Mouse (Mus musculus) forebrain, embryonic 14.5 days (tissue): ENCODE results near the gene Adgrg3. TPM values are rescaled to one million over a fixed set of nuclear protein-coding genes. Genes with fewer than 3 reads are reported as not detected.

ENCODE experiments used
- ATAC-seq: fragments of 200-750 bp; cut with Nextera tagmentation; 2 replicates; pipeline ENCODE4 v1.8.0; 2017; ENCODE audit warnings: mild to moderate bottlenecking, moderate library complexity
- DNase-seq: peaks from one replicate; pipeline ENCODE4 v3.0.0-alpha.2; 2015; ENCODE audit warnings: low spot score
- H3K27ac ChIP-seq: fragments of 300-500 bp; sonication (generic); 2 replicates; pipeline ENCODE4 v1.5.1; 2014; ENCODE audit warnings: low read depth, mild to moderate bottlenecking, control low read depth, low read length, moderate library complexity
- H3K27me3 ChIP-seq: fragments of 300-500 bp; sonication (generic); replicated peaks from 2 replicates; pipeline ENCODE4 v1.6.1; 2014; ENCODE audit warnings: low read length, control low read depth, mixed read lengths; ENCODE audit not compliant: control insufficient read depth, insufficient read depth
- H3K36me3 ChIP-seq: fragments of 300-500 bp; sonication (generic); 2 replicates; pipeline ENCODE4 v1.6.1; 2014; ENCODE audit warnings: low read length, control low read depth; ENCODE audit not compliant: control insufficient read depth, insufficient read depth
- H3K4me1 ChIP-seq: fragments of 300-500 bp; sonication (generic); 2 replicates; pipeline ENCODE4 v1.6.1; 2014; ENCODE audit warnings: antibody characterized with exemption, low read length, control low read depth; ENCODE audit not compliant: control insufficient read depth, insufficient read depth
- H3K4me2 ChIP-seq: fragments of 300-500 bp; sonication (generic); 2 replicates; pipeline ENCODE4 v1.6.1; 2014; ENCODE audit warnings: mild to moderate bottlenecking, control low read depth, low read length
- H3K4me3 ChIP-seq: fragments of 300-500 bp; sonication (generic); 2 replicates; pipeline ENCODE4 v1.5.1; 2014; ENCODE audit warnings: low read depth, low read length, control low read depth
- H3K9ac ChIP-seq: fragments of 300-500 bp; sonication (generic); 2 replicates; pipeline ENCODE4 v1.6.1; 2014; ENCODE audit warnings: mild to moderate bottlenecking, low read length, control low read depth, moderate library complexity
- H3K9me3 ChIP-seq: fragments of 300-500 bp; sonication (generic); replicated peaks from 2 replicates; pipeline ENCODE4 v1.6.1; 2016; ENCODE audit warnings: low read length, control low read depth, mixed read lengths; ENCODE audit not compliant: control insufficient read depth
- WGBS: fragments of 180-500 bp; shearing (Covaris S2); extraction: QIAGEN DNeasy Blood & Tissue Kit; methylation state at CpG from one replicate; pipeline ENCODE4 v1.1.7; 2014; 5-methylcytosine and 5-hydroxymethylcytosine counted together
- polyA plus RNA-seq: library from polyadenylated mRNA; unstranded; fragments of >200 nt; fragmentation: Nextera tagmentation; extraction: Ambion mirVana; gene quantifications from 2 replicates; pipeline ENCODE4 v1.2.1, GENCODE M21; 2014

Gene Adgrg3
- polyA plus RNA-seq, 1 experiment from 2014 or later = 1.2 TPM

DNA sequence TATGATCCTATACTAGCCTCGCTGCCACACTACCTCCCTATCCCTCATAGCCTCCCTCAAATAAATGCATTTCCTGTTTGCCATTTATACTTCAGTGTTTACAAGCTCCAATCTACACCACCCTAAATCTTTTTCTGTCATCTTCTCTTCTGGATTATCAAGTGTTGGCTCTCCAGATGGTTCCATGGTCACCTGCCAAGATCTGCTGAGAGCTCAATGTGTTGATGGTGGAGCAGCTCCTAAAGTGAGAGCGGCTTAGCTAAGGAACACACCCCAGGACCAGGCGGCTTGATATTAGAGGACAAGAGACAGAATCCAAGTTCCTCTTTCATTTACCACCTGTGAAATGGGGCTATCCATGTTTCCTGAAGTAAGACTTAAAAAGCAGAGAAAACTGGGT lies 60.6 kb downstream of the Adgrg3 start:
- Histone ChIP-seq H3K36me3 (peaks cover 3% of the 10 kb centered on the region; the same call in 1 of the 2 replicates), H3K4me2 (no peak overlapping the region), H3K27me3 (no peaks in the 10 kb centered on the region), H3K4me3 (no peak overlapping the region), H3K9ac (no peak overlapping the region), H3K9me3 (no peaks in the 10 kb centered on the region), H3K4me1 (peaks cover 10% of the 10 kb centered on the region), H3K27ac (no peak overlapping the region)
- 84% methylated on average over 3 of the region's 3 CpGs for WGBS
- DNase-seq (no peak), ATAC-seq (no peak)

DNA sequence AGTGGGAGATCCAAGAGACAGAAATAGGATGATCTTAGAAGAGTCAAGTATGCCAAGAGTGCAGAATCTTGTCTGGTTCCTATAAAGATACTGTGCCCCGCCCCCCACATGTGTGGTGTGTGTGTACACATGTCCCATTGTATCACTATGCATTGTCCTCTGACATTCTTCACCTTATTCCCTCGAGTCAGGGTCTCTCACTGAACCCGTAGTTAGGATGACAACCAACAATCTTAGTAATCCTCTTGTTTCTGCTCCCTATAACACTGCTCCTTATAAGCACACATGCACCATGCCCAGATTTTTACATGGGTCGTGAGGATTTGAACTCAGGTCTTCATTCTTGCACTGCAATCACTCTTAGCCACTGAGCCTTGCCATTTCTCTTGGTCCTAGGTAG lies 61.8 kb downstream of the Adgrg3 start:
- Histone ChIP-seq H3K4me1 (peaks cover 10% of the 10 kb centered on the region), H3K27ac (no peak overlapping the region), H3K4me3 (no peak overlapping the region), H3K4me2 (no peak overlapping the region), H3K36me3 (peaks cover 11% of the 10 kb centered on the region), H3K27me3 (no peaks in the 10 kb centered on the region), H3K9ac (no peak overlapping the region), H3K9me3 (no peaks in the 10 kb centered on the region)
- 91% methylated on average over 4 of the region's 4 CpGs for WGBS
- ATAC-seq (no peak), DNase-seq (no peak)

DNA sequence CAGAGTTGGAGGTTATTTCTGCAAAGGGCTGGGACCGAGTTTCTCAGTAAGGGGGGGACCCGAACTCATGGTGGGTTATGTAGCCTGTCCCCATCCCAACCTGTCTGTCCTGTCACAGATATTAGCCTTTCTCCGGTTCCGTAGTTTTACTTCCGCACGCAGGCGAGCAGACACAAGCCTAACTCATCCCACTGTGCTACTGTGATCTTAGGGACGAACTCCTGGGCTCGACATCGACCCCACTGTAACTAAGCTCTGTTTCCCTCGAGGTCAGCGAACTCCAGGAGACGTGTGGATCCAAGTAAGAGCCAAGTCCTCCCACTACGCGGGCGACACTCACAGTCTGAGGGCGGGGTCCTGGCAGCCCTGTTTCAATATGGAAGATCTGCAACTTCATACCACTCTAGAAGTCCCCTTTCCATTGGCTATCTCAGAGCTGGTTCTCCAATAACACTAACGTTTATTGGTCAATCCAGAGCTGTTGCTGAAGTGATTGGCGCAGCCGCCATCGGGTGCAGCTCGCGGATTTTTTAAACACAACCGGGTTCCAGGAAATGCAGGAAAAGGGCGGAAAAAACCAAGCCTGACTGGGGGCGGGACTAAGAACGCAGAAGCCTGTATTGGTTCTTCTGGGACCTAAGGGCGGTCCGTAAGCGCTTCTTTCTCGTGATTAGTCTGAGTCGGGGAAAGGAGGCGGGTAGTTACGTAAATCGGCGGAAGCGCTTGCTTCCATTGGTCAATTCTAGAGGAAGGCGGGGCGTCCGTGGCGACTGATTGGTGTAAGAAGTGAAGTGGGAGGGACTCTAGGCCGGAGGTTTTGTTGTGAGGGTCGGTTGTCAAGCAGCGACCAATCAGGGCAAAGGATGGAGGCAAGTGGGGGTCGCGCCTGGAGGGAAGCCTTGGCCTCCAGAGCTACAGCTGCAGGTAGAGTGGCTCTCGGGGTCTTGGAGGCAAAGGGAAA lies 63.2 kb downstream of the Adgrg3 start, which contains the start of gene Katnb1:
Gene Katnb1, plus strand, starts transcription at position 806 of the 961 bp plus-strand sequence.
- peak; percentile 98 for ATAC-seq
- H3K36me3 ChIP-seq = peaks cover 23% of the 10 kb centered on the region
- H3K9me3 ChIP-seq = no peaks in the 10 kb centered on the region
- H3K4me2 ChIP-seq = peak within 1 kb of the TSS; percentile 64
- peak; percentile 100 for DNase-seq
- peak within 1 kb of the TSS; percentile 84 for H3K9ac ChIP-seq
- H3K4me1 ChIP-seq = peaks cover 10% of the 10 kb centered on the region
- H3K27ac ChIP-seq = peak within 1 kb of the TSS; percentile 41; the same call in 1 of the 2 replicates
- no peaks in the 10 kb centered on the region for H3K27me3 ChIP-seq
- under 1% methylated on average over 47 of the region's 47 CpGs for WGBS
- H3K4me3 ChIP-seq = peak within 1 kb of the TSS; percentile 82

DNA sequence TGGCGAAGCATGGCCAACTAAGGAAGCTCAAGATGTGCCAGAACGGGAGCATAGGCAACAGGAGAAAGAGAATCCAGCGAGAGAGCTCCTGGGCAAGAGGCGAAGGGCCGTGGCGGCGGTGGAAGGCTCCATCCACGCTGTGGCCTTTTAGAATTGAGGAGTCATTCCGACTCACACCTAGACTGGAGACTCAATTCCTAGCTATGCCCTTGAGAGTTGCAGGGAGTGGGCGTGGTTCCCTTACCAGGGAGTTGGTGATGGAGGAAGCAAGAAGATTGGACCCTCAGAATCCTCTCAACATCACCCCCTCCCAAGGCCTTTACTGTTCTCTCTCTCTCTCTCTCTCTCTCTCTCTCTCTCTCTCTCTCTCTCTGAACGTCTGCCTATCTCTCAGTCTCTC lies 64.2 kb downstream of the Adgrg3 start:
- Histone ChIP-seq H3K9me3 (no peaks in the 10 kb centered on the region), H3K27me3 (no peaks in the 10 kb centered on the region), H3K4me2 (peak overlapping the region; percentile 64), H3K36me3 (peaks cover 23% of the 10 kb centered on the region), H3K4me1 (peaks cover 10% of the 10 kb centered on the region), H3K27ac (no peak overlapping the region), H3K9ac (peak overlapping the region; percentile 84), H3K4me3 (peak overlapping the region; percentile 82)
- DNase-seq = no peak
- no peak for ATAC-seq
- 6% methylated on average over 11 of the region's 11 CpGs for WGBS

DNA sequence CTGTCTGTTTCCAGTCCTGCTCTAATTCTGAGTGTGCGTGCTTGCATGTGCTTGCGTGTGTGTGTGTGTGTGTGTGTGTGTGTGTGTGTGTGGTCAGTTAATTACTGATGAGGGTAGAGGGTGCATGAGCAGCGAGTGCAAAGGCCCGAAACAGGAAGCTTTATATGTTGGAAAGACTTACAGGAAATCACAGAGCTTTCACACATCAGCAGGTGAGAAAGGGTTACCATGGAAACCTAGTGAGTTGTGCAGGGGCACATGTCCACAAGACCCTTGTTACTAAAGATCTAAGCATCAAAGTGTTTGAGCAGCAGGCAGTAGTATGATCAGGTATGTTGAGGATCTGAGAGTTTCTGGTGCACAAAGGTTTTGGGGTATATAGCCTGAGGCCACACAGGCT lies 66.8 kb downstream of the Adgrg3 start:
- Histone ChIP-seq H3K9ac (no peak overlapping the region), H3K4me1 (peaks cover 10% of the 10 kb centered on the region), H3K9me3 (no peaks in the 10 kb centered on the region), H3K27me3 (no peaks in the 10 kb centered on the region), H3K36me3 (peaks cover 47% of the 10 kb centered on the region), H3K4me2 (no peak overlapping the region), H3K4me3 (no peak overlapping the region), H3K27ac (no peak overlapping the region)
- no peak for DNase-seq
- ATAC-seq = no peak
- 91% methylated on average over 4 of the region's 4 CpGs for WGBS

DNA sequence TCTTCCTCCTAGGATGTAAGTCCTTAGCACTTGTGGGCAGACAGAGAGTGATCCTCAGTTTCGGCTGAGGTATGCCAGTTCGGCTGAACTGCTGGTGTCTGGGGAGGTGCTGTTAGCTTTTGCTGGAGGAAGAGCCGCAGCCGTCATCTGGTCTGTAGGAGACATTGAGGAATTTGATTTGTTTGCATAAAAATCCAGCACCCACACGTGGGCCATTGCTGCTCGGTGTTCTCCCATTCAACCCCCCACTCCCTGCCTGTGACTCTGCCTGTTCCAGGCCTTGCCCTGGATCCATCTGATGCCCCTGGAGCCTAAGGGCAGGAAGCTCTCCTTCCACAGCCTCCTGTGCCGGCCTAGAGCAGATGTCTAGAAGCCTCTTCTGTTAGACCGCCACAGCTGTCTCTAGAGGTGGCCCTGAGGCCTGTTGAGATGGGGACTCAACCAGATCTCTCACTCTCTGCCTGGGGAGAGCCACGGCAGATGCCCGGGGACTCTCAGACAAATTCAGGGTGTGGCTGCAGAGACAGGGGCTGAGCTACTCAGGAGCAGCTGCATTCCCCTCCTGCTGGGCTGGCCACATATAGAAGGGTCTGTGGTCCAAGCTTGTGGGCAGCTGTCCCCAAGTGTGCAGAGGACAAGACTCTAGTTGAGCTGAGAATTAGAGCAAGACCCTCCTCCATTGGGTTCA lies 67.4 kb downstream of the Adgrg3 start:
- H3K4me2 ChIP-seq = no peak overlapping the region
- H3K9ac ChIP-seq = no peak overlapping the region
- H3K9me3 ChIP-seq = no peaks in the 10 kb centered on the region
- no peaks in the 10 kb centered on the region for H3K27me3 ChIP-seq
- H3K4me3 ChIP-seq = no peak overlapping the region
- WGBS = 86% methylated on average over 10 of the region's 10 CpGs
- no peak for DNase-seq
- 0 out of 2 replicates have a peak overlapping the region, but pooled peaks have one; percentile 9 for H3K27ac ChIP-seq
- peaks cover 53% of the 10 kb centered on the region for H3K36me3 ChIP-seq
- H3K4me1 ChIP-seq = peaks cover 10% of the 10 kb centered on the region
- ATAC-seq = no peak

DNA sequence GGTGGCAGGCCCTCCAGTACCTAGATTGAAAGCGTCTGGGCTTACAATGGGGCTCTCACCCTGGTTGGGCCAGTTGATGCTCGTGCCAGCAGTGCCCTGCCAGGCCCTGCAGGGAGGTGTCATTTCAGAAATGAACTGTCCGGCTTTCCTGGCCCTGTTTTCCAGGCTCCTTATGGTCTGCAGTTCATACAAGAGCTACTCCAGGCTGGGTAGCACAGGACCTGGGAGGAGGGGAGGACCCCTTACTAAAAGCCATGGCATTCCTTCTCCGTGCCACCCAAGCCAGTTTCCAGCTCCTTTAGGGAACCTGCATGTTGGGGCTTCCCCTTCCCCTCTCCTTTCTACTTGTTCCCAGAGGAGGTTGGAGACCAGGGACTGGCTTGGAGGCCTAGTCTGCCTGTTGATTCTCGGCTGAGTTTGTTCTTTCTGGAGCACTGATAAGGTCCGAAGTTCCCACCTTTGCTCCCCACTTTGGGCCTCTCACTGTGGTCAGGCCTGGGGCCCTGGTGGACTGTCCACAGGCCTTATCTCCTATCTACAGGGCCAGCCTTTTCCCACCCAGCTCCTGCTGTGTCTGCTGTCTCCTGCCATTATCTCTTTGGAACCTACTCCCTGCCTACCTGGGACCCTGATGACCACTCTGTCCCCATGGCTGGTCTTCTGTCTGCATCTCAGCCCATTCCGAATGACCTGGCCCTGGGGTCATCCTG lies 68.1 kb downstream of the Adgrg3 start:
- peaks cover 60% of the 10 kb centered on the region for H3K36me3 ChIP-seq
- H3K9ac ChIP-seq = no peak overlapping the region
- no peaks in the 10 kb centered on the region for H3K27me3 ChIP-seq
- peaks cover 10% of the 10 kb centered on the region for H3K4me1 ChIP-seq
- no peaks in the 10 kb centered on the region for H3K9me3 ChIP-seq
- H3K4me2 ChIP-seq = no peak overlapping the region
- H3K4me3 ChIP-seq = no peak overlapping the region
- no peak overlapping the region for H3K27ac ChIP-seq
- WGBS = 91% methylated on average over 7 of the region's 7 CpGs
- ATAC-seq = no peak
- no peak for DNase-seq

DNA sequence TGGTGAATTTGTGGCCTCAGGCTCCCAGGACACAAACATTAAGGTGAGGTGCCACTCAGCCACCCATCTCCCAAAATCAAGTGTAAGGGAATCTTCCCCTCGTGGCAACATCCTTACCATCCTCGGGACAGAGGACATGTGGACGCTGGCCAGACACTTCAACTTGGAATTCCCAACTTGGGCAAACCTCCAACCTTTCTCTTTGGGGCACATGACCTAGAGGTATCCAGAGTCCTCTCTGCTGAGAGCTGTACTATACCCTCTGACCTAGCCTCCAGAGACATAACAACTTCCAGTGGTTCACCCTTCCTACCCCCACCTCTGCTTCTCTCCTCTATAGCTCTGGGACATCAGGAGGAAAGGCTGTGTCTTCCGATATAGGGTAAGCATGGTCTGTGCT lies 76.1 kb downstream of the Adgrg3 start:
- 90% methylated on average over 4 of the region's 4 CpGs for WGBS
- ATAC-seq = no peak

More for the DNA sequence above, 76.1 kb downstream of the Adgrg3 start:
- Histone ChIP-seq H3K9ac (no peak overlapping the region), H3K4me2 (no peak overlapping the region), H3K27ac (no peak overlapping the region), H3K4me1 (no peaks in the 10 kb centered on the region), H3K36me3 (peaks cover 98% of the 10 kb centered on the region), H3K4me3 (no peak overlapping the region), H3K9me3 (no peaks in the 10 kb centered on the region), H3K27me3 (no peaks in the 10 kb centered on the region)
- DNase-seq = no peak
